Mouse (Mus musculus) embryonic facial prominence, embryonic 15.5 days (tissue): ENCODE data around the gene Sytl4. TPM values are rescaled to one million over a fixed set of nuclear protein-coding genes. Genes with fewer than 3 reads are reported as not detected.

Experiments
- ATAC-seq: fragments of 200-750 bp; cut with Nextera tagmentation; 2 replicates; pipeline ENCODE4 v1.8.0; 2017; ENCODE audit warnings: low read depth, moderate TSS enrichment; ENCODE audit not compliant: insufficient number of reproducible peaks, low FRiP score, low TSS enrichment
- H3K27ac ChIP-seq: fragments of 300-500 bp; sonication (generic); replicated peaks from 2 replicates; pipeline ENCODE4 v1.5.1; 2015; ENCODE audit warnings: mild to moderate bottlenecking, inconsistent platforms
- H3K27me3 ChIP-seq: fragments of 300-500 bp; sonication (generic); 2 replicates; pipeline ENCODE4 v1.6.1; 2015; ENCODE audit warnings: inconsistent platforms
- H3K36me3 ChIP-seq: fragments of 300-500 bp; sonication (generic); 2 replicates; pipeline ENCODE4 v1.6.1; 2015; ENCODE audit warnings: mild to moderate bottlenecking, inconsistent platforms
- H3K4me1 ChIP-seq: fragments of 300-500 bp; sonication (generic); 2 replicates; pipeline ENCODE4 v1.6.1; 2015; ENCODE audit warnings: inconsistent platforms
- H3K4me2 ChIP-seq: fragments of 300-500 bp; sonication (generic); replicated peaks from 2 replicates; pipeline ENCODE4 v1.6.1; 2015; ENCODE audit warnings: mild to moderate bottlenecking, inconsistent platforms
- H3K4me3 ChIP-seq: fragments of 300-500 bp; sonication (generic); replicated peaks from 2 replicates; pipeline ENCODE4 v1.5.1; 2015; ENCODE audit warnings: mild to moderate bottlenecking, inconsistent platforms
- H3K9ac ChIP-seq: fragments of 300-500 bp; sonication (generic); 2 replicates; pipeline ENCODE4 v1.6.1; 2015; ENCODE audit warnings: inconsistent platforms
- H3K9me3 ChIP-seq: fragments of 300-500 bp; sonication (generic); replicated peaks from 2 replicates; pipeline ENCODE4 v1.6.1; 2016; ENCODE audit warnings: inconsistent platforms
- WGBS: fragments of 180-500 bp; shearing (Covaris S2); methylation state at CpG from one replicate; pipeline ENCODE4 v1.1.7; 2015; 5-methylcytosine and 5-hydroxymethylcytosine counted together
- polyA plus RNA-seq: library from polyadenylated mRNA; unstranded; fragments of >200 nt; fragmentation: Nextera tagmentation; extraction: Ambion mirVana; gene quantifications from 2 replicates; pipeline ENCODE4 v1.2.1, GENCODE M21; 2015

Gene Sytl4
- polyA plus RNA-seq, 1 experiment from 2014 or later: 4.3 TPM

GRCm38 (mm10) chrX:133926760-133927159, 54.9 kb downstream of the Sytl4 start:
- Histone ChIP-seq H3K4me3 (no peak overlapping the region), H3K4me2 (no peak overlapping the region)

DNA sequence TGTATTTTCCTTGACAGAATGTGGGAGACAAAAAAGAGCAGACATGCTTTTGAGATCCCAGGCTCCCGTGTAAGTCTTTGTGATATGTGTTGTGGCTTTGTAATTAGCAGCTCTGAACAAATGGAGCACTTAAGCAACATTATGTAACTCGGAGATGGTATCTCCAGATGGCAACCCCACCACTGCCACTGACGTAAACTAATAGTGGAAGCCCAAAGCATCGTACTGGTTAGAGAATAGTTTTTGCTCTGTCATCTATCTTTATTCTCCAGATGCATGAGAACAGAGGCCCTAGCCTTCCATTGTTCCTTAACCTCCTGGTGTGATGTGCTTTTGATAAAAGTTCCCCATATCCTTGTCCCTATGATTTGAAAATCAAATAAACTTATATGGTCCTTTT, 60.4 kb downstream of the Sytl4 start:
- ATAC-seq: no peak
- 64% methylated on average over 4 of the region's 4 CpGs for WGBS

More at GRCm38 (mm10) chrX:133926760-133927159, 54.9 kb downstream of the Sytl4 start:
- H3K9ac ChIP-seq: no peak overlapping the region
- H3K9me3 ChIP-seq: no peaks in the 10 kb centered on the region
- H3K27ac ChIP-seq: no peak overlapping the region
- no peak for ATAC-seq
- H3K36me3 ChIP-seq: no peaks in the 10 kb centered on the region
- no peaks in the 10 kb centered on the region for H3K4me1 ChIP-seq
- 81% methylated on average over 5 of the region's 5 CpGs for WGBS
- peaks cover 3% of the 10 kb centered on the region; the same call in 1 of the 2 replicates for H3K27me3 ChIP-seq

DNA sequence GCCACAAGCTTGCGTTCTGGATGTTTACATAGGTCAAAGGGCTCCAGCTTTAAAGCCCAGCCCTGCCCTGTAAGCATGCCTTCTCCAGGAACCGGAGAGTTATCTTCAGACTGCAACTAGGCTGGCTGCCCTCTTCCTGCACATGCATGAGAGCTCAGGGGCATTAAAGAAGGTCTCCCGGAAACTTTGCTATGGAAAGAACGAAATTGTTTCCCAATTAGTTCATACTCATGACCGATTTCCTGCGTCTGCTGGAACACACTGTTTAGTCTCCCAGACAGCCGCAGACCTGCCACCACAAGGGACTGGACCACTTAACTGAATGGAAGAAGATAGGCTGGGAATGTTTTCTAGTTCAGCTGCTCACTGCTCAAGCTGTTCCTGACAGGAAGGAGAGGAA, 67.4 kb downstream of the Sytl4 start:
- H3K9ac ChIP-seq: no peak overlapping the region
- no peaks in the 10 kb centered on the region for H3K36me3 ChIP-seq
- no peaks in the 10 kb centered on the region for H3K4me1 ChIP-seq
- peak overlapping the region; percentile 51; the same call in 1 of the 2 replicates for H3K27ac ChIP-seq
- no peaks in the 10 kb centered on the region for H3K9me3 ChIP-seq
- 38% methylated on average over 7 of the region's 7 CpGs for WGBS
- no peak; the same call in 1 of the 2 replicates for ATAC-seq
- H3K4me3 ChIP-seq: no peak overlapping the region
- no peak overlapping the region for H3K4me2 ChIP-seq
- H3K27me3 ChIP-seq: 0 out of 2 replicates have a peak, but pooled peaks cover 8% of the 10 kb centered on the region

More for the DNA sequence above, 60.4 kb downstream of the Sytl4 start:
- H3K4me1 ChIP-seq: no peaks in the 10 kb centered on the region
- no peak overlapping the region for H3K4me3 ChIP-seq
- no peak overlapping the region for H3K9ac ChIP-seq
- H3K36me3 ChIP-seq: no peaks in the 10 kb centered on the region
- no peaks in the 10 kb centered on the region; the same call in 1 of the 2 replicates for H3K27me3 ChIP-seq
- no peak overlapping the region for H3K4me2 ChIP-seq
- no peaks in the 10 kb centered on the region for H3K9me3 ChIP-seq
- H3K27ac ChIP-seq: no peak overlapping the region

GRCm38 (mm10) chrX:133913006-133913405, 68.6 kb downstream of the Sytl4 start:
- no peak overlapping the region for H3K9ac ChIP-seq
- H3K9me3 ChIP-seq: no peaks in the 10 kb centered on the region
- H3K27me3 ChIP-seq: 0 out of 2 replicates have a peak, but pooled peaks cover 8% of the 10 kb centered on the region
- H3K27ac ChIP-seq: peak overlapping the region; percentile 65
- no peaks in the 10 kb centered on the region for H3K36me3 ChIP-seq
- ATAC-seq: peak; percentile 77
- no peak overlapping the region for H3K4me2 ChIP-seq
- H3K4me1 ChIP-seq: no peaks in the 10 kb centered on the region
- H3K4me3 ChIP-seq: no peak overlapping the region
- 65% methylated on average over 3 of the region's 3 CpGs for WGBS

DNA sequence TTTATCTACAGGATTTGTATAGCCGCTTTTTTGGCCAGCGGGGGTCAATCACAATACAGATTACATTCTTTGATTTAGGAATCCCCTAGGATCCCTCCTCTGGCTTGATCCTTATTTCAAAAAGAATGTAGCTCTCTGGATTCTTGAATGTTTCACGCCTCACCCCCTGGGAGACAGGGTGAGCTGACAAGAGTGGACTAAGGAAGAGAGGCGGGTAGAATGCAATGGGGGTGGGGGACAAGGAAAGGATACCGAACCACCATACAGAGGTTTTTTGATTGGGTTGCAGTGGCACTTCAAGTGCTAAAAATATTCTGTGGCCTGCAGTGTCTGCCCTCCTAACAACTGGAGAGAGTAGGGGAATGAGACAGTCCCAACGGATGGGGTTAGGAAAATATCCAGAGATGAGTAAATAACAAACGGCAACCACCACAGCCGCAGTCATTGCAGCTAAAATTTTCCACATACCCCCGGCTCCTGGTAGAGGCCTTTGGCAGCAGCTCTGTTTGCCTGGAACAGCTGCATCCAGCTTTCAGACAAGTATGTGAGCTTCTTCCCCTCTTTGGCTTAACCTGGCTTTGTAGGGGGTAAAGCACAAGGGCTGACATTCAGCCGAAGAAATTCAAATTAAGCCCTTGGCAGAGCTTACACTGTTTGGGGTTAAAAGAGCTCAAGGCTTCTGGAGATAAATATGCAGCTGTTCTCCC, 70.1 kb downstream of the Sytl4 start:
- 0 out of 2 replicates have a peak, but pooled peaks cover 8% of the 10 kb centered on the region for H3K27me3 ChIP-seq
- no peak overlapping the region for H3K9ac ChIP-seq
- H3K36me3 ChIP-seq: no peaks in the 10 kb centered on the region
- no peak overlapping the region for H3K4me2 ChIP-seq
- no peak overlapping the region for H3K4me3 ChIP-seq
- peak overlapping the region; percentile 65 for H3K27ac ChIP-seq
- ATAC-seq: peak; percentile 77
- WGBS: 37% methylated on average over 10 of the region's 10 CpGs
- H3K9me3 ChIP-seq: no peaks in the 10 kb centered on the region
- no peaks in the 10 kb centered on the region for H3K4me1 ChIP-seq

DNA sequence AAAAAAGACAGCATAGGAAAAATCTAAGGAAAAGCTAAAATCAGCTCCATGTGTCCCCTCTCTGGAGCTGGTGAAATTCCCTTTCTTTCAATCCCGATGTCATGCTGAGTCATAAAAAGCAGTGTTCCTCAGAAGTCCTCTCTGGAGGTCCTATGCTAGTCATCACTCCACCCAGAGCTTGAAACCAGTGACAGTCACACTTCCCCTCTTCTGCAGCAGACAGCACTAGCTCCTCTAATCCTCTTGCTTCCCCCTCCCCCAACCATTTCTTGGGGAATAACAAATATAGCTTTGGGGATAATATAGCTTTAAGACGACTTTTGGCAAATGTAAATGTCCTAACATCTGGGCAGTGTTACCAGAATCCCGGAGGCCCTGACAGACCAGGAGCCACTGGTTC, 73.4 kb downstream of the Sytl4 start, which contains the start of gene Srpx2:
Gene Srpx2, plus strand, starts transcription at position 166 of the 400 bp plus-strand sequence.
- H3K27ac ChIP-seq: no peak within 1 kb of the TSS
- no peak within 1 kb of the TSS for H3K4me2 ChIP-seq
- H3K4me3 ChIP-seq: no peak within 1 kb of the TSS

DNA sequence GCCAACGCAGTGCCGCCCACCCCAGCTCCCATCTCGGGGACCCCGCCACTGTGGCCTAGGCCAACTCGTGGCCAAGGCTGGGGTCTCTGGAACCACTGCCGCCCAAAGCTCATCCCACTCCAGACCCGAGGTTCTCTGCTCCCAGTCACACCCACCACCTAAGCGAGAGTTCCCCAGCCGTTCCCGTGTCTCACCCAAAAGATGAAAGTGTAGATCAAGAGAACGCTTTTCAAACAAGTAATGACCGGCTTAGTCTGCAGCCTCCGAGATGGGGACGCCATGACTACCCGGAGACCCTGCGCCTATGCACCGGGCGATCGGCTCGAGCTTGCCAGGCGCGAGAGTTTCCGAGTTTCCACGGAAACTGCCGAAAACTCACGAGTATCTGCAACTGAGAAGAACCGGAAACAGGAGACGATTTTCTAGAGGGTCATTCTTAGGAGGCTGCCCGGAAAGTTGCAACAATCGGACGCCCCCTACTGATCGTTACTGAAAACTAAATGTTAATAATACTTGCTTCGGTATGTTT, 83.5 kb downstream of the Sytl4 start, which contains the start of gene Tspan6:
Gene Tspan6, minus strand, starts transcription at position 416 of the 529 bp plus-strand sequence.
- no peaks in the 10 kb centered on the region for H3K9me3 ChIP-seq
- H3K4me2 ChIP-seq: peak within 1 kb of the TSS; percentile 44
- H3K27ac ChIP-seq: peak within 1 kb of the TSS; percentile 44; the same call in 1 of the 2 replicates
- H3K4me1 ChIP-seq: no peaks in the 10 kb centered on the region
- 20% methylated on average over 33 of the region's 33 CpGs for WGBS
- H3K27me3 ChIP-seq: no peaks in the 10 kb centered on the region; the same call in 1 of the 2 replicates
- ATAC-seq: peak; percentile 80
- H3K4me3 ChIP-seq: peak within 1 kb of the TSS; percentile 56
- peak within 1 kb of the TSS; percentile 54 for H3K9ac ChIP-seq
- H3K36me3 ChIP-seq: no peaks in the 10 kb centered on the region

More for the DNA sequence above, 73.4 kb downstream of the Sytl4 start, which contains the start of gene Srpx2:
- no peak within 1 kb of the TSS for H3K9ac ChIP-seq
- no peaks in the 10 kb centered on the region for H3K4me1 ChIP-seq
- 20% methylated on average over 3 of the region's 3 CpGs for WGBS
- no peaks in the 10 kb centered on the region for H3K36me3 ChIP-seq
- no peaks in the 10 kb centered on the region for H3K9me3 ChIP-seq
- 0 out of 2 replicates have a peak, but pooled peaks cover 6% of the 10 kb centered on the region for H3K27me3 ChIP-seq
- no peak for ATAC-seq

GRCm38 (mm10) chrX:133888111-133888510, 93.5 kb downstream of the Sytl4 start:
- no peak for ATAC-seq
- Histone ChIP-seq H3K9me3 (no peaks in the 10 kb centered on the region), H3K36me3 (0 out of 2 replicates have a peak, but pooled peaks cover 3% of the 10 kb centered on the region), H3K4me3 (no peak overlapping the region), H3K4me1 (no peaks in the 10 kb centered on the region), H3K9ac (no peak overlapping the region), H3K27me3 (no peaks in the 10 kb centered on the region), H3K4me2 (no peak overlapping the region), H3K27ac (no peak overlapping the region)
- WGBS: 77% methylated on average over 5 of the region's 5 CpGs

GRCm38 (mm10) chrX:133887308-133887707, 94.3 kb downstream of the Sytl4 start:
- Histone ChIP-seq H3K4me1 (no peaks in the 10 kb centered on the region), H3K27me3 (no peaks in the 10 kb centered on the region), H3K9me3 (no peaks in the 10 kb centered on the region), H3K4me3 (no peak overlapping the region), H3K9ac (no peak overlapping the region), H3K4me2 (no peak overlapping the region), H3K36me3 (0 out of 2 replicates have a peak, but pooled peaks cover 3% of the 10 kb centered on the region), H3K27ac (no peak overlapping the region)
- 96% methylated on average over 3 of the region's 3 CpGs for WGBS
- ATAC-seq: no peak
